Mouse (Mus musculus): ENCODE results near the gene Cped1. TPM values are rescaled to one million over a fixed set of nuclear protein-coding genes. Genes with fewer than 3 reads are reported as not detected.
"Not testable (repeated sequence)": the region's sequence is repeated elsewhere in the genome, so short reads cannot be mapped to it uniquely, and the experiment has no call there.

Cped1 gene
- polyA plus RNA-seq, 1 experiment from 2014 or later: 10.1 TPM

GRCm38 (mm10) chr6:22039666-22040065 lies 54.0 kb downstream of the Cped1 start:
- H3K4me3 ChIP-seq (ENCODE audit: low read depth, low read length); DNase-seq (ENCODE audit: low spot score); H3K9me3 ChIP-seq (ENCODE audit: control insufficient read depth, low read length); H3K9ac ChIP-seq (ENCODE audit: low read length); H3K36me3 ChIP-seq (ENCODE audit: control insufficient read depth, insufficient read depth, low read length); H3K27ac ChIP-seq (ENCODE audit: low read depth, low read length); H3K4me2 ChIP-seq (ENCODE audit: low read depth); H3K27me3 ChIP-seq (ENCODE audit: control insufficient read depth, insufficient read depth, low read length); ATAC-seq (ENCODE audit: insufficient read depth, low FRiP score, low TSS enrichment); H3K4me1 ChIP-seq (ENCODE audit: control insufficient read depth, insufficient read depth, low read length): not testable (repeated sequence)
- WGBS: 74% methylated on average over 7 of the region's 7 CpGs

GRCm38 (mm10) chr6:22044880-22045605 lies 59.3 kb downstream of the Cped1 start:
- WGBS: 78% methylated on average over 9 of the region's 9 CpGs
- Histone ChIP-seq H3K4me3 (ENCODE audit: low read depth, low read length) (no peak overlapping the region), H3K27ac (ENCODE audit: low read depth, low read length) (no peak overlapping the region), H3K36me3 (ENCODE audit: control insufficient read depth, insufficient read depth, low read length) (no peaks in the 10 kb centered on the region), H3K27me3 (ENCODE audit: control insufficient read depth, insufficient read depth, low read length) (no peaks in the 10 kb centered on the region), H3K4me1 (ENCODE audit: control insufficient read depth, insufficient read depth, low read length) (no peaks in the 10 kb centered on the region), H3K4me2 (ENCODE audit: low read depth) (no peak overlapping the region), H3K9ac (ENCODE audit: low read length) (no peak overlapping the region), H3K9me3 (ENCODE audit: control insufficient read depth, low read length) (no peaks in the 10 kb centered on the region)
- no peak for DNase-seq (ENCODE audit: low spot score)
- ATAC-seq (ENCODE audit: insufficient read depth, low FRiP score, low TSS enrichment): no peak

GRCm38 (mm10) chr6:22047101-22047500 lies 61.4 kb downstream of the Cped1 start:
- DNase-seq (ENCODE audit: low spot score): no peak

GRCm38 (mm10) chr6:22049093-22049492 lies 63.4 kb downstream of the Cped1 start:
- H3K9me3 ChIP-seq (ENCODE audit: control insufficient read depth, low read length): no peaks in the 10 kb centered on the region
- no peak overlapping the region for H3K9ac ChIP-seq (ENCODE audit: low read length)
- no peak overlapping the region for H3K27ac ChIP-seq (ENCODE audit: low read depth, low read length)
- H3K4me3 ChIP-seq (ENCODE audit: low read depth, low read length): no peak overlapping the region
- H3K4me1 ChIP-seq (ENCODE audit: control insufficient read depth, insufficient read depth, low read length): no peaks in the 10 kb centered on the region
- 55% methylated on average over 5 of the region's 5 CpGs for WGBS
- H3K27me3 ChIP-seq (ENCODE audit: control insufficient read depth, insufficient read depth, low read length): no peaks in the 10 kb centered on the region
- no peak for ATAC-seq (ENCODE audit: insufficient read depth, low FRiP score, low TSS enrichment)
- no peak overlapping the region for H3K4me2 ChIP-seq (ENCODE audit: low read depth)
- DNase-seq (ENCODE audit: low spot score): no peak
- H3K36me3 ChIP-seq (ENCODE audit: control insufficient read depth, insufficient read depth, low read length): no peaks in the 10 kb centered on the region

More at GRCm38 (mm10) chr6:22047101-22047500, 61.4 kb downstream of the Cped1 start:
- H3K4me1 ChIP-seq (ENCODE audit: control insufficient read depth, insufficient read depth, low read length): no peaks in the 10 kb centered on the region
- H3K36me3 ChIP-seq (ENCODE audit: control insufficient read depth, insufficient read depth, low read length): no peaks in the 10 kb centered on the region
- 85% methylated on average over 2 of the region's 2 CpGs for WGBS
- no peak overlapping the region for H3K4me3 ChIP-seq (ENCODE audit: low read depth, low read length)
- H3K27me3 ChIP-seq (ENCODE audit: control insufficient read depth, insufficient read depth, low read length): no peaks in the 10 kb centered on the region
- H3K27ac ChIP-seq (ENCODE audit: low read depth, low read length): no peak overlapping the region
- no peak overlapping the region for H3K4me2 ChIP-seq (ENCODE audit: low read depth)
- no peak for ATAC-seq (ENCODE audit: insufficient read depth, low FRiP score, low TSS enrichment)
- no peaks in the 10 kb centered on the region for H3K9me3 ChIP-seq (ENCODE audit: control insufficient read depth, low read length)
- no peak overlapping the region for H3K9ac ChIP-seq (ENCODE audit: low read length)

GRCm38 (mm10) chr6:22051526-22051925 lies 65.8 kb downstream of the Cped1 start:
- Histone ChIP-seq H3K4me2 (ENCODE audit: low read depth) (no peak overlapping the region), H3K9ac (ENCODE audit: low read length) (no peak overlapping the region), H3K4me3 (ENCODE audit: low read depth, low read length) (no peak overlapping the region), H3K36me3 (ENCODE audit: control insufficient read depth, insufficient read depth, low read length) (no peaks in the 10 kb centered on the region), H3K4me1 (ENCODE audit: control insufficient read depth, insufficient read depth, low read length) (no peaks in the 10 kb centered on the region), H3K27me3 (ENCODE audit: control insufficient read depth, insufficient read depth, low read length) (no peaks in the 10 kb centered on the region), H3K9me3 (ENCODE audit: control insufficient read depth, low read length) (no peaks in the 10 kb centered on the region), H3K27ac (ENCODE audit: low read depth, low read length) (no peak overlapping the region)
- no peak for DNase-seq (ENCODE audit: low spot score)
- WGBS: 84% methylated on average over 3 of the region's 3 CpGs
- no peak for ATAC-seq (ENCODE audit: insufficient read depth, low FRiP score, low TSS enrichment)

GRCm38 (mm10) chr6:22053014-22053413 lies 67.3 kb downstream of the Cped1 start:
- H3K4me2 ChIP-seq (ENCODE audit: low read depth): no peak overlapping the region
- no peak overlapping the region for H3K9ac ChIP-seq (ENCODE audit: low read length)
- no peaks in the 10 kb centered on the region for H3K4me1 ChIP-seq (ENCODE audit: control insufficient read depth, insufficient read depth, low read length)
- ATAC-seq (ENCODE audit: insufficient read depth, low FRiP score, low TSS enrichment) (no peak), DNase-seq (ENCODE audit: low spot score) (no peak)
- H3K36me3 ChIP-seq (ENCODE audit: control insufficient read depth, insufficient read depth, low read length): no peaks in the 10 kb centered on the region
- no peak overlapping the region for H3K4me3 ChIP-seq (ENCODE audit: low read depth, low read length)
- H3K27ac ChIP-seq (ENCODE audit: low read depth, low read length): no peak overlapping the region
- no peaks in the 10 kb centered on the region for H3K9me3 ChIP-seq (ENCODE audit: control insufficient read depth, low read length)
- WGBS: 89% methylated on average over 3 of the region's 3 CpGs
- H3K27me3 ChIP-seq (ENCODE audit: control insufficient read depth, insufficient read depth, low read length): no peaks in the 10 kb centered on the region

- no peak overlapping the region for H3K27ac ChIP-seq (ENCODE audit: low read depth, low read length)
- H3K4me2 ChIP-seq (ENCODE audit: low read depth): no peak overlapping the region
- H3K4me1 ChIP-seq (ENCODE audit: control insufficient read depth, insufficient read depth, low read length): no peaks in the 10 kb centered on the region
- H3K9ac ChIP-seq (ENCODE audit: low read length): no peak overlapping the region
- no peak for ATAC-seq (ENCODE audit: insufficient read depth, low FRiP score, low TSS enrichment)
- H3K4me3 ChIP-seq (ENCODE audit: low read depth, low read length): no peak overlapping the region
- H3K9me3 ChIP-seq (ENCODE audit: control insufficient read depth, low read length): no peaks in the 10 kb centered on the region
- no peaks in the 10 kb centered on the region for H3K27me3 ChIP-seq (ENCODE audit: control insufficient read depth, insufficient read depth, low read length)
- no peaks in the 10 kb centered on the region for H3K36me3 ChIP-seq (ENCODE audit: control insufficient read depth, insufficient read depth, low read length)
- no peak for DNase-seq (ENCODE audit: low spot score)
- WGBS: 90% methylated on average over 4 of the region's 4 CpGs
These were observed 78.6 kb downstream of the Cped1 start for GRCm38 (mm10) chr6:22064341-22064740.

- Histone ChIP-seq H3K36me3 (ENCODE audit: control insufficient read depth, insufficient read depth, low read length) (no peaks in the 10 kb centered on the region), H3K27me3 (ENCODE audit: control insufficient read depth, insufficient read depth, low read length) (no peaks in the 10 kb centered on the region), H3K9ac (ENCODE audit: low read length) (no peak overlapping the region), H3K9me3 (ENCODE audit: control insufficient read depth, low read length) (no peaks in the 10 kb centered on the region), H3K4me1 (ENCODE audit: control insufficient read depth, insufficient read depth, low read length) (no peaks in the 10 kb centered on the region), H3K27ac (ENCODE audit: low read depth, low read length) (no peak overlapping the region), H3K4me3 (ENCODE audit: low read depth, low read length) (no peak overlapping the region), H3K4me2 (ENCODE audit: low read depth) (no peak overlapping the region)
- WGBS: 82% methylated on average over 15 of the region's 15 CpGs
- ATAC-seq (ENCODE audit: insufficient read depth, low FRiP score, low TSS enrichment) (no peak), DNase-seq (ENCODE audit: low spot score) (no peak)
These were observed 85.0 kb downstream of the Cped1 start for GRCm38 (mm10) chr6:22070603-22071322.

- Histone ChIP-seq H3K36me3 (ENCODE audit: control insufficient read depth, insufficient read depth, low read length) (no peaks in the 10 kb centered on the region), H3K4me2 (ENCODE audit: low read depth) (no peak overlapping the region), H3K4me1 (ENCODE audit: control insufficient read depth, insufficient read depth, low read length) (no peaks in the 10 kb centered on the region), H3K27me3 (ENCODE audit: control insufficient read depth, insufficient read depth, low read length) (no peaks in the 10 kb centered on the region), H3K9me3 (ENCODE audit: control insufficient read depth, low read length) (no peaks in the 10 kb centered on the region), H3K27ac (ENCODE audit: low read depth, low read length) (no peak overlapping the region), H3K4me3 (ENCODE audit: low read depth, low read length) (no peak overlapping the region), H3K9ac (ENCODE audit: low read length) (no peak overlapping the region)
- no peak for DNase-seq (ENCODE audit: low spot score)
- WGBS: 41% methylated on average over 4 of the region's 4 CpGs
- no peak for ATAC-seq (ENCODE audit: insufficient read depth, low FRiP score, low TSS enrichment)
These were observed 85.7 kb downstream of the Cped1 start for GRCm38 (mm10) chr6:22071323-22071840.
